Mouse (Mus musculus) liver, embryonic 12.5 days (tissue): ENCODE data around the gene Slc24a4. TPM values are rescaled to one million over a fixed set of nuclear protein-coding genes. Genes with fewer than 3 reads are reported as not detected.

Experiments
- ATAC-seq: fragments of 200-750 bp; cut with Nextera tagmentation; 2 replicates; pipeline ENCODE4 v1.8.0; 2017; ENCODE audit warnings: moderate number of reproducible peaks, mild to moderate bottlenecking, moderate library complexity
- H3K27ac ChIP-seq: fragments of 300-500 bp; sonication (generic); 2 replicates; pipeline ENCODE4 v1.5.1; 2016; ENCODE audit warnings: mild to moderate bottlenecking
- H3K27me3 ChIP-seq: fragments of 300-500 bp; sonication (generic); replicated peaks from 2 replicates; pipeline ENCODE4 v1.6.1; 2016; ENCODE audit warnings: mild to moderate bottlenecking, moderate library complexity
- H3K36me3 ChIP-seq: fragments of 300-500 bp; sonication (generic); 2 replicates; pipeline ENCODE4 v1.6.1; 2016; ENCODE audit warnings: mild to moderate bottlenecking, moderate library complexity
- H3K4me1 ChIP-seq: fragments of 300-500 bp; sonication (generic); 2 replicates; pipeline ENCODE4 v1.6.1; 2016
- H3K4me2 ChIP-seq: fragments of 300-500 bp; sonication (generic); 2 replicates; pipeline ENCODE4 v1.6.1; 2016; ENCODE audit warnings: mild to moderate bottlenecking, moderate library complexity
- H3K4me3 ChIP-seq: fragments of 300-500 bp; sonication (generic); 2 replicates; pipeline ENCODE4 v1.5.1; 2016; ENCODE audit warnings: mild to moderate bottlenecking, moderate library complexity
- H3K9ac ChIP-seq: fragments of 300-500 bp; sonication (generic); 2 replicates; pipeline ENCODE4 v1.6.1; 2016; ENCODE audit warnings: mild to moderate bottlenecking, moderate library complexity
- H3K9me3 ChIP-seq: fragments of 300-500 bp; sonication (generic); replicated peaks from 2 replicates; pipeline ENCODE4 v1.6.1; 2016; ENCODE audit warnings: mild to moderate bottlenecking, moderate library complexity
- WGBS: fragments of 180-500 bp; shearing (Covaris S2); methylation state at CpG from one replicate; pipeline ENCODE4 v1.1.7; 2016; ENCODE audit not compliant: insufficient replicate concordance; 5-methylcytosine and 5-hydroxymethylcytosine counted together
- polyA plus RNA-seq: library from polyadenylated mRNA; unstranded; fragments of >200 nt; fragmentation: Nextera tagmentation; extraction: Ambion mirVana; gene quantifications from 2 replicates; pipeline ENCODE4 v1.2.1, GENCODE M21; 2016

Gene Slc24a4
- polyA plus RNA-seq, 1 experiment from 2014 or later: not detected

DNA sequence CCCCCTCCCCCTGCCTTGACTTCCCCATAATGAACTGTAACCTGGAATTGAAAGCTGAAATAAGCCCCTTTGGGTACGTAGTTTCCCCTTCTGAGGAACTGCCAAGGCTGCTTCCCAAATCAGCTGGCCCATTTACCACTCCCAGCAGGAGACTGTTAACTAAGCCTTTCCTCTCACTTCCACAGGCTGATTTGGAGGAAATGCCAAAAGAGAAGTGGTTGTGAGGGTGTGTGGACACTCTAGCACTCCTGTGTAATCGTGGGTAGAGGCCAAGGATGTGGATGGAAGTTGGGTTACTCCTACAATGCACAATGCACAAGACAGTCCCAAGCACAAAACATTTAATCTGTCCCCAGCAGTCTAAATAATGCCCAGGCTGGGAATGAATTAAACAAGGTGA, 153.6 kb downstream of the Slc24a4 start:
- peaks cover 22% of the 10 kb centered on the region for H3K27me3 ChIP-seq
- peak overlapping the region; percentile 78 for H3K4me2 ChIP-seq
- ATAC-seq: no peak
- no peaks in the 10 kb centered on the region for H3K36me3 ChIP-seq
- WGBS: 30% methylated on average over 2 of the region's 2 CpGs
- H3K9me3 ChIP-seq: 0 out of 2 replicates have a peak, but pooled peaks cover 6% of the 10 kb centered on the region
- H3K27ac ChIP-seq: no peak overlapping the region
- no peak overlapping the region for H3K9ac ChIP-seq
- peaks cover 50% of the 10 kb centered on the region for H3K4me1 ChIP-seq
- H3K4me3 ChIP-seq: no peak overlapping the region

DNA sequence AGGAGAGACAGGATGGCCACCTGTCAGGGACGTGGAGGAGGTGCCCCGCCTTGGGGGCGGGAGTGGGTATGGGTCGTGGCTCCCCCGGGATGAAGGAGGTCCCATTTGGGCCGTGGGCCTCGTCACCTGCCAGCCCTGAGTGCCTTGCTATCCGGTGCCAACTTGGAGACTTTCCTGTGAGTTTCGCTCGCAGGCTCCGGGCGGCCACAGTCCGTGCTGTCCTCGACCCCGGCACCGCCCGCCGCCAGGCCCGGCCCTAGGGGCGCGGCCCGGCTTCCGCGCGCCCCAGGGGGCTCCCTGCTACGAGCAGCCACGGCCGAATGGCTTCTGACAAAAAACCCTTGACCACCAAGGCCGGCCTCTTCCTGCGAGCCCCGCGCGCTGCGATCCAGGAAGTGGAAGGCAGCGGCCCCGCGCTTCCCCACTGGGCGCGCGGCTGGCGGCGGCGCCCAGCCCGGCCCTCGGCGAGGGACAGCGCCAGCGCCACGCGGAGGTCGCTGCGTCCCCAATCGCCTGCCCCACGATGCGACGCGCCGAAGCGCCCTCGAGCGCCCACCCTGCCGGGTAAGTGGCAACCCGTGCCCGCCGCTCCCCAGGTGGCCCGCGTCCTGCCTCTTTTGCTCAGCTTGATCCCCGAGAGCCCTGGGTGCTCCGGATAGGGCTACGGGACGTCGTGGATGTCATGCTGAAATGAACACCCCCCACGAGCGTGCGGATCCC, 154.4 kb downstream of the Slc24a4 start, which contains the start of gene Rin3:
Rin3 (plus strand) TSS at position 286 of the 720 bp plus-strand sequence.
- Histone ChIP-seq H3K36me3 (no peaks in the 10 kb centered on the region), H3K9ac (peak within 1 kb of the TSS; percentile 72), H3K4me1 (peaks cover 58% of the 10 kb centered on the region), H3K4me3 (peak within 1 kb of the TSS; percentile 61), H3K9me3 (0 out of 2 replicates have a peak, but pooled peaks cover 6% of the 10 kb centered on the region), H3K27me3 (peaks cover 22% of the 10 kb centered on the region), H3K27ac (peak within 1 kb of the TSS; percentile 81), H3K4me2 (peak within 1 kb of the TSS; percentile 78)
- peak; percentile 36 for ATAC-seq
- WGBS: under 1% methylated on average over 75 of the region's 75 CpGs

- peak; percentile 57 for ATAC-seq
- Histone ChIP-seq H3K9me3 (0 out of 2 replicates have a peak, but pooled peaks cover 2% of the 10 kb centered on the region), H3K4me1 (peaks cover 66% of the 10 kb centered on the region), H3K9ac (peak overlapping the region; percentile 72), H3K4me3 (peak overlapping the region; percentile 61), H3K27ac (peak overlapping the region; percentile 81), H3K36me3 (no peaks in the 10 kb centered on the region), H3K4me2 (peak overlapping the region; percentile 78), H3K27me3 (peaks cover 22% of the 10 kb centered on the region)
- WGBS: 3% methylated on average over 22 of the region's 24 CpGs
These were observed 155.1 kb downstream of the Slc24a4 start for GRCm38 (mm10) chr12:102283483-102284266.

- Histone ChIP-seq H3K9ac (no peak overlapping the region), H3K4me1 (peaks cover 71% of the 10 kb centered on the region), H3K27ac (peak overlapping the region; percentile 81; the same call in 1 of the 2 replicates), H3K9me3 (no peaks in the 10 kb centered on the region), H3K36me3 (no peaks in the 10 kb centered on the region), H3K27me3 (peaks cover 22% of the 10 kb centered on the region), H3K4me3 (peak overlapping the region; percentile 61), H3K4me2 (peak overlapping the region; percentile 78)
- WGBS: 10% methylated on average over 9 of the region's 9 CpGs
- no peak for ATAC-seq
These were observed 155.7 kb downstream of the Slc24a4 start for GRCm38 (mm10) chr12:102284267-102284610.

- WGBS: 16% methylated on average over 3 of the region's 3 CpGs
- no peak overlapping the region; the same call in 1 of the 2 replicates for H3K27ac ChIP-seq
- no peak overlapping the region for H3K9ac ChIP-seq
These were observed 156.2 kb downstream of the Slc24a4 start for GRCm38 (mm10) chr12:102284618-102285159.

GRCm38 (mm10) chr12:102285318-102285717, 156.8 kb downstream of the Slc24a4 start:
- Histone ChIP-seq H3K27me3 (peaks cover 22% of the 10 kb centered on the region), H3K4me2 (peak overlapping the region; percentile 78; the same call in 1 of the 2 replicates), H3K4me3 (no peak overlapping the region), H3K27ac (no peak overlapping the region), H3K4me1 (peaks cover 76% of the 10 kb centered on the region), H3K9me3 (no peaks in the 10 kb centered on the region), H3K36me3 (peaks cover 4% of the 10 kb centered on the region; the same call in 1 of the 2 replicates), H3K9ac (no peak overlapping the region)
- WGBS: 52% methylated on average over 6 of the region's 6 CpGs
- no peak for ATAC-seq

More at GRCm38 (mm10) chr12:102284618-102285159, 156.2 kb downstream of the Slc24a4 start:
- Histone ChIP-seq H3K4me2 (peak overlapping the region; percentile 78), H3K4me3 (peak overlapping the region; percentile 61), H3K4me1 (peaks cover 75% of the 10 kb centered on the region), H3K36me3 (no peaks in the 10 kb centered on the region), H3K27me3 (peaks cover 22% of the 10 kb centered on the region), H3K9me3 (no peaks in the 10 kb centered on the region)
- no peak for ATAC-seq

DNA sequence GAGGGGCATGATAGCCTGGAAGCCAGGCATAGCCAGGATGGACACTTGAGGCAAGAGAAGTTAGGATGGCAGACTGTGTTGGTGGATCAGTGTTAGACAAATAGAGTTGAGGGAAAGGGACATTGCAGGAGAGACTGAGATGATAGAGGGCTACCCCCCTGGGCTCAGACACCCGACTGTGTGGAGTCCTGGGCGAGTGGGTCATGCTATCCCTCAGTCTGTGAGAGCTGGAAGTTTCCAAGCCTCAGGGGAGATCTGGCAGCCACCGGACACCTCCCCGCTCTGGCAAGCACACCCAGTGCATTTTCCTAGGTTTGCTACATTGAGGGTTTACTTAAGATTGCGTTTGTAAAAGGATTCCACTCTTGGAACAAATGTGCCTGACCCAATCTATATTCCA, 157.2 kb downstream of the Slc24a4 start:
- peaks cover 5% of the 10 kb centered on the region; the same call in 1 of the 2 replicates for H3K36me3 ChIP-seq
- ATAC-seq: no peak
- H3K4me2 ChIP-seq: no peak overlapping the region
- no peaks in the 10 kb centered on the region for H3K9me3 ChIP-seq
- no peak overlapping the region for H3K9ac ChIP-seq
- H3K27me3 ChIP-seq: peaks cover 22% of the 10 kb centered on the region
- 62% methylated on average over 5 of the region's 5 CpGs for WGBS
- H3K4me1 ChIP-seq: peaks cover 78% of the 10 kb centered on the region
- H3K4me3 ChIP-seq: no peak overlapping the region
- no peak overlapping the region for H3K27ac ChIP-seq

- Histone ChIP-seq H3K9me3 (no peaks in the 10 kb centered on the region), H3K4me1 (peaks cover 87% of the 10 kb centered on the region), H3K36me3 (peaks cover 5% of the 10 kb centered on the region; the same call in 1 of the 2 replicates), H3K4me2 (no peak overlapping the region), H3K27me3 (peaks cover 22% of the 10 kb centered on the region), H3K9ac (no peak overlapping the region), H3K4me3 (no peak overlapping the region), H3K27ac (peak overlapping the region; percentile 66; the same call in 1 of the 2 replicates)
- 47% methylated on average over 10 of the region's 10 CpGs for WGBS
- no peak for ATAC-seq
These were observed 158.3 kb downstream of the Slc24a4 start for GRCm38 (mm10) chr12:102286681-102287414.

- WGBS: 34% methylated on average over 6 of the region's 6 CpGs
- ATAC-seq: no peak
- Histone ChIP-seq H3K4me2 (no peak overlapping the region), H3K27me3 (peaks cover 15% of the 10 kb centered on the region), H3K36me3 (peaks cover 5% of the 10 kb centered on the region; the same call in 1 of the 2 replicates), H3K4me3 (no peak overlapping the region), H3K4me1 (peaks cover 89% of the 10 kb centered on the region), H3K27ac (peak overlapping the region; percentile 66), H3K9ac (no peak overlapping the region), H3K9me3 (no peaks in the 10 kb centered on the region)
These were observed 159.5 kb downstream of the Slc24a4 start for GRCm38 (mm10) chr12:102287904-102288602.

DNA sequence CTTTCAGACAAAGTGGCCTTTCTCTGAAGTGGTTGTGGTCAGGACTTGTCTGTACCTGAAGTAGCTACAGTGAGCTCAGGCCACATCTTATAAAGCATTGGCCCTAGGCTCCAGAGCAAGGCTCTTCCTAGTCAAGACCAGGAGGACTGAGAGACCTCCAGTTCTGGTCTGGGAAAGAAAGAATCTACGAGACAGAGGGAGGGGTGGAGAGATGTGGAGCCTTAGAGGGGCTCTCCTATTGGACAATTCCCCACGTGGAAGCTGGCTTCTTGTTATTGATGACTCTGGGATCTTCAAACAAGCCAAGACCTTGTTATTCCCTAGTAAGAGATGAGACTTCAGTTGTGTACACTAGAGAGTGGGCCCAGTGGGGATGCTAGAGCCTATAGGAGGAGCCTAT, 160.3 kb downstream of the Slc24a4 start:
- no peak overlapping the region for H3K9ac ChIP-seq
- peaks cover 88% of the 10 kb centered on the region for H3K4me1 ChIP-seq
- H3K9me3 ChIP-seq: no peaks in the 10 kb centered on the region
- H3K36me3 ChIP-seq: peaks cover 5% of the 10 kb centered on the region; the same call in 1 of the 2 replicates
- H3K27me3 ChIP-seq: peaks cover 7% of the 10 kb centered on the region; the same call in 1 of the 2 replicates
- ATAC-seq: no peak
- 40% methylated on average over 2 of the region's 2 CpGs for WGBS
- H3K4me3 ChIP-seq: no peak overlapping the region
- no peak overlapping the region for H3K4me2 ChIP-seq
- 0 out of 2 replicates have a peak overlapping the region, but pooled peaks have one; percentile 66 for H3K27ac ChIP-seq

DNA sequence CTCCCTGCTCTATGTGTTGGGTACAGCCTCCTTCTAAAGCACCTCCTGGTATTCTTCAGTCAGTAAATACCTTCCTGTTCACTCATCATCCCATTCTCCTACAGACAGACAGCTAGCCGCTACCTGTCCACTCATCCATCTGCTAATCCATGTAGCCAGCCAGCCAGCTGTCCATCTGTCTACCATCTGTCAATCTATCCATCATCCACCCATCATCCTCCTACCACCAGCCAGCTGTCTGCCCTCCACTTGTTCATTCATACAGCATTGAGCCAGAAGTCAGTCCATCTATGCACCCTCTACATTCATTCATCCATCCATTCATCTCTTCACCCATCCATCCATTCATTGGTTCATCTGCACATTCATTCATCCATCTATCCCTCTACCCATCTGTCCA, 161.0 kb downstream of the Slc24a4 start:
- 81% methylated on average over 1 of the region's 1 CpGs for whole genome bisulfite sequencing
- Histone ChIP-seq H3K4me1 (peaks cover 82% of the 10 kb centered on the region), H3K9me3 (no peaks in the 10 kb centered on the region), H3K27ac (no peak overlapping the region), H3K4me3 (no peak overlapping the region), H3K4me2 (no peak overlapping the region), H3K9ac (no peak overlapping the region), H3K36me3 (peaks cover 8% of the 10 kb centered on the region), H3K27me3 (no peaks in the 10 kb centered on the region)
- ATAC-seq: no peak
